Mouse (Mus musculus) brain, embryonic 14.5 days (tissue): ENCODE results near the gene Naif1. TPM values are rescaled to one million over a fixed set of nuclear protein-coding genes. Genes with fewer than 3 reads are reported as not detected.
"Not testable (repeated sequence)": the region's sequence is repeated elsewhere in the genome, so short reads cannot be mapped to it uniquely, and the experiment has no call there.

ENCODE experiments used
- DNase-seq: peaks from one replicate; pipeline ENCODE4 v3.0.0-alpha.2; 2011; ENCODE audit warnings: low read depth
- CTCF ChIP-seq: fragments of 200-500 bp; IDR thresholded peaks from 2 replicates; pipeline ENCODE4 v1.5.1; 2012; ENCODE audit warnings: inconsistent platforms, mild to moderate bottlenecking, moderate library complexity, borderline replicate concordance; ENCODE audit not compliant: insufficient read depth, insufficient read length; ENCODE audit errors: extremely low read depth
- POLR2A ChIP-seq: fragments of 200-500 bp; IDR thresholded peaks from 2 replicates; pipeline ENCODE4 v1.6.1; 2012; ENCODE audit warnings: mild to moderate bottlenecking, inconsistent platforms, borderline replicate concordance; ENCODE audit not compliant: poor library complexity, insufficient read depth, insufficient read length, severe bottlenecking; ENCODE audit errors: extremely low read depth
- polyA plus RNA-seq: library from polyadenylated mRNA; depleted of rRNA; stranded (reverse); fragments of >200 nt; gene quantifications from 2 replicates; pipeline ENCODE4 v1.2.3, GENCODE M21; 2012

Naif1 gene
- polyA plus RNA-seq, 1 experiment: 4.8 TPM

GRCm38 (mm10) chr2:32471681-32472061 is 21.4 kb downstream of the Naif1 start:
- TF ChIP-seq POLR2A (no peak), CTCF (0 out of 2 replicates have a peak, but pooled peaks have one; percentile 15)
- DNase-seq: no peak

- DNase-seq: not testable (repeated sequence)
Observed at GRCm38 (mm10) chr2:32475361-32475760, 25.1 kb downstream of the Naif1 start.

- TF ChIP-seq CTCF (no peak), POLR2A (no peak)
Observed at GRCm38 (mm10) chr2:32482351-32482750, 32.1 kb downstream of the Naif1 start.

GRCm38 (mm10) chr2:32483179-32483875 is 33.1 kb downstream of the Naif1 start:
- TF ChIP-seq CTCF: peak; percentile 8; the same call in 1 of the 2 replicates
- TF ChIP-seq POLR2A: no peak
- no peak for DNase-seq

More at GRCm38 (mm10) chr2:32482351-32482750, 32.1 kb downstream of the Naif1 start:
- DNase-seq: no peak

GRCm38 (mm10) chr2:32484933-32485332 is 34.7 kb downstream of the Naif1 start:
- TF ChIP-seq CTCF: no peak

GRCm38 (mm10) chr2:32485751-32486150 is 35.5 kb downstream of the Naif1 start:
- no peak for DNase-seq
- TF ChIP-seq POLR2A (no peak), CTCF (no peak)

More at GRCm38 (mm10) chr2:32484933-32485332, 34.7 kb downstream of the Naif1 start:
- DNase-seq: no peak

GRCm38 (mm10) chr2:32486155-32486554 is 35.9 kb downstream of the Naif1 start:
- TF ChIP-seq CTCF (no peak), POLR2A (no peak)
- no peak for DNase-seq

- DNase-seq: peak; percentile 93
- TF ChIP-seq POLR2A (no peak), CTCF (peak; percentile 84)
Observed at GRCm38 (mm10) chr2:32487124-32487623, 36.9 kb downstream of the Naif1 start.

GRCm38 (mm10) chr2:32488679-32489078 is 38.4 kb downstream of the Naif1 start:
- no peak for TF ChIP-seq POLR2A
- peak; percentile 92 for TF ChIP-seq CTCF
- peak; percentile 90 for DNase-seq

GRCm38 (mm10) chr2:32490730-32491129 is 40.5 kb downstream of the Naif1 start:
- DNase-seq: not testable (repeated sequence)

- no peak for DNase-seq
- no peak for TF ChIP-seq CTCF
- no peak for TF ChIP-seq POLR2A
Observed at GRCm38 (mm10) chr2:32492661-32493060, 42.4 kb downstream of the Naif1 start.

GRCm38 (mm10) chr2:32493301-32493701 is 43.0 kb downstream of the Naif1 start:
- TF ChIP-seq POLR2A: no peak
- no peak for TF ChIP-seq CTCF
- no peak for DNase-seq

GRCm38 (mm10) chr2:32494522-32494921 is 44.3 kb downstream of the Naif1 start:
- no peak for DNase-seq
- TF ChIP-seq CTCF (no peak), POLR2A (no peak)

- DNase-seq: peak; percentile 5
- TF ChIP-seq POLR2A: no peak
- no peak for TF ChIP-seq CTCF
Observed at GRCm38 (mm10) chr2:32495185-32495726, 45.0 kb downstream of the Naif1 start.
